In the genomic region with DNA sequence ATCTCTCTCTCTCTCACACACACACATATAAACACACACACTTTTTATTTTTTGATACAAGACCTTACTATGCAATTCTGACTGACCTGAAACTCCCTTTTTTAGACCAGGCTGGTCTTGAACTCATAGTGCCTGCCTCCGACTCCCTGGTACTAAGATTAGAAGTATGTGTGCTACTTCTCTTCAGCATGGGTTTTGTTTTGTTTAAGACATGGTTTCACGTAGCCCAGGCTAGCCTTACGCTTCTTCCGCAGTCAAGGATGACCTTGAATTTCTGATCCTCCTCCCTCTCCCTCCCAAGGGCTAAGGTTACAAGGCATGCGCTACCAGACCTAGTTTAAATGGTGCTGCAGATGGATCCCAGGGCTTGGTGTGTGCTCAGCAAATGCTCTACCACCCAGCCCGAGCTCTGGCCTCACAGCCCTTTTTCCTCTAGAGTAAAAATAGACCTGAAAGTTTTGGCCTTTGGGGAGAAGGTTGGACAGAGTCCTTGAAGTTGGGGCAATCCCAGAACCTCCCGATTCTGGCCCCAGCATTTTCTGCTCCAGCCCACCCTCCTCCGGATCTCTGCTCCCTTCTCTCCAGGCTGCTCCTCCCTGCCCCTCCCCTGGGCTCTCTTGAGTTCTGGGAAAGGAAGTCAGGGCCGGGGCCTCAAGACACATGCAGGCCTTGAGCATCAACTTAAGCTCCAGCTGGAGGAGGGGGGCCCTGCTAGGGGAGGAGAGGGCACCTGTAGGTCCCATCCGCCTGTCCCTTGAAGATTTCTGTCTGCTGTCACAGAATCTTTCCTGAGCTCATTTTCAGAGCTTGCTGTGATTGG, we compare ENCODE assay signal across 9 mouse cellular contexts. TPM values are rescaled to one million over a fixed set of nuclear protein-coding genes. Genes with fewer than 3 reads are reported as not detected.
DNase-seq lines count a peak whose midpoint lies in the region; ATAC-seq and TF ChIP-seq lines count a peak whose summit lies in the region.
"Had no signal": no experiment of that assay in that cellular context is flagged by ENCODE, and none has a peak within 500 bp of the region (broad histone marks: within the 10 kb centered on the region; RNA-seq: fewer than 3 reads in every experiment).

No protein-coding gene starts in this region.

- no peaks in the 10 kb centered on the region for H3K27me3 ChIP-seq in lung, embryonic 16.5 days (ENCODE audit: control insufficient read depth, insufficient read depth, low read depth, low read length)
- H3K27me3 ChIP-seq in limb, embryonic 14.5 days (ENCODE audit: control insufficient read depth, insufficient read depth, low read length), result no peaks in the 10 kb centered on the region
- no peaks in the 10 kb centered on the region for H3K27me3 ChIP-seq in forebrain, embryonic 14.5 days (replicated peaks; ENCODE audit: control insufficient read depth, insufficient read depth, low read length)

- ATAC-seq in lung, embryonic 16.5 days (ENCODE audit: low read depth), result no peak
- no peak for ATAC-seq in limb, embryonic 14.5 days (ENCODE audit: low FRiP score, low read depth)
- ATAC-seq in megakaryocyte-erythroid progenitor cell, adult 5-6 weeks (replicated peaks; ENCODE audit: low FRiP score, low TSS enrichment, poor library complexity, severe bottlenecking), result no peak
- no peak for ATAC-seq in forebrain, embryonic 14.5 days
- ATAC-seq: activated CD4-positive, CD25-positive, alpha-beta regulatory T cell, adult 4 months had no signal

- intact Hi-C loops in left cerebral cortex, adult 2 months (cut with DNase I), result loop anchor here (5.0 kb wide), 2 partner anchors 159 to 174 kb away; partner anchors contain the start of genes Frs3 and Tomm6

- TF ChIP-seq CTCF in lung, adult 2 months (IDR thresholded peaks at IDR 0.05; ENCODE audit: insufficient read depth, low read length), result no peak
- no peak for TF ChIP-seq CTCF in left cerebral cortex, adult 2 months (IDR thresholded peaks at IDR 0.05)

- peaks cover 33% of the 10 kb centered on the region for H3K4me1 ChIP-seq in lung, embryonic 16.5 days (replicated peaks; ENCODE audit: control insufficient read depth, insufficient read depth, low read length)
- peaks cover 26% of the 10 kb centered on the region for H3K4me1 ChIP-seq in lung, adult 2 months (ENCODE audit: control insufficient read depth, insufficient read depth, low read length)
- H3K4me1 ChIP-seq in limb, embryonic 14.5 days (ENCODE audit: control insufficient read depth, insufficient read depth, low read length), result peaks cover 24% of the 10 kb centered on the region
- H3K4me1 ChIP-seq in forebrain, embryonic 14.5 days (ENCODE audit: control insufficient read depth, insufficient read depth, low read length), result no peaks in the 10 kb centered on the region

- no peak overlapping the region for H3K4me3 ChIP-seq in lung, embryonic 16.5 days (ENCODE audit: low read length)
- no peak overlapping the region for H3K4me3 ChIP-seq in lung, adult 2 months (replicated peaks; ENCODE audit: extremely low read depth, low read depth, low read length)
- H3K4me3 ChIP-seq in limb, embryonic 14.5 days (replicated peaks; ENCODE audit: low read length), result no peak overlapping the region
- no peak overlapping the region for H3K4me3 ChIP-seq in left cerebral cortex, adult 2 months
- no peak overlapping the region for H3K4me3 ChIP-seq in forebrain, embryonic 14.5 days (ENCODE audit: low read depth, low read length)

- WGBS in lung, embryonic 16.5 days, result 47% methylated on average over 10 of the region's 10 CpGs
- 53% methylated on average over 10 of the region's 10 CpGs for WGBS in lung, adult 2 months
- WGBS in limb, embryonic 14.5 days, result 60% methylated on average over 10 of the region's 10 CpGs
- WGBS in forebrain, embryonic 14.5 days, result 78% methylated on average over 10 of the region's 10 CpGs

- no peaks in the 10 kb centered on the region for H3K36me3 ChIP-seq in lung, embryonic 16.5 days (ENCODE audit: control insufficient read depth, insufficient read depth, low read length)
- H3K36me3 ChIP-seq in limb, embryonic 14.5 days (ENCODE audit: control insufficient read depth, insufficient read depth, low read length), result no peaks in the 10 kb centered on the region
- no peaks in the 10 kb centered on the region for H3K36me3 ChIP-seq in forebrain, embryonic 14.5 days (ENCODE audit: control insufficient read depth, insufficient read depth, low read length)

- peak overlapping the region; percentile 30 for H3K27ac ChIP-seq in lung, embryonic 16.5 days (ENCODE audit: low read length)
- peak overlapping the region; percentile 28; the same call in 1 of the 2 replicates for H3K27ac ChIP-seq in limb, embryonic 14.5 days (replicated peaks; ENCODE audit: low read depth, low read length)
- H3K27ac ChIP-seq in left cerebral cortex, adult 2 months, result no peak overlapping the region
- H3K27ac ChIP-seq in forebrain, embryonic 14.5 days (ENCODE audit: low read depth, low read length), result no peak overlapping the region

- H3K4me2 ChIP-seq in lung, embryonic 16.5 days (ENCODE audit: low read depth, low read length), result no peak overlapping the region
- H3K4me2 ChIP-seq in limb, embryonic 14.5 days (replicated peaks; ENCODE audit: low read depth, low read length, severe bottlenecking), result no peak overlapping the region
- no peak overlapping the region for H3K4me2 ChIP-seq in forebrain, embryonic 14.5 days (ENCODE audit: low read length)

- no peak for TF ChIP-seq POLR2A in lung, adult 2 months (IDR thresholded peaks at IDR 0.05; ENCODE audit: borderline replicate concordance, extremely low read depth, low read depth, low read length)
- no peak for TF ChIP-seq POLR2A in limb, embryonic 14.5 days (IDR thresholded peaks at IDR 0.05; ENCODE audit: borderline replicate concordance, extremely low read depth, insufficient read depth, insufficient read length)

- H3K9me3 ChIP-seq in lung, embryonic 16.5 days (ENCODE audit: control insufficient read depth, low read length), result no peaks in the 10 kb centered on the region
- no peaks in the 10 kb centered on the region for H3K9me3 ChIP-seq in limb, embryonic 14.5 days (ENCODE audit: control insufficient read depth, low read length)
- no peaks in the 10 kb centered on the region for H3K9me3 ChIP-seq in forebrain, embryonic 14.5 days (replicated peaks; ENCODE audit: control insufficient read depth, low read length)

- no peak for DNase-seq in lung, adult 2 months
- DNase-seq in heart, adult 11 months, result peak; percentile 98
- no peak for DNase-seq in limb, embryonic 14.5 days (ENCODE audit: low spot score)
- DNase-seq in thymus, postnatal 0 days (ENCODE audit: low spot score), result peak; percentile 79
- DNase-seq in left cerebral cortex, adult 2 months (ENCODE audit: extremely low spot score in 1 of 2, low spot score in 2 of 2), result no peak
- no peak for DNase-seq in forebrain, embryonic 14.5 days (ENCODE audit: low spot score)

- peak overlapping the region; percentile 33; the same call in 1 of the 2 replicates for H3K9ac ChIP-seq in lung, embryonic 16.5 days (ENCODE audit: low read length)
- H3K9ac ChIP-seq in limb, embryonic 14.5 days (ENCODE audit: low read depth, low read length, severe bottlenecking), result no peak overlapping the region
- H3K9ac ChIP-seq in forebrain, embryonic 14.5 days (ENCODE audit: low read length), result no peak overlapping the region

RNA-seq across cellular contexts. Expression of gene Ccnd3, which starts 8.3 kb away (rescaled TPM):
- 258 and 277 TPM in 2 replicates for polyA plus RNA-seq in lung, embryonic 16.5 days (2015; fragmentation: Nextera tagmentation; extraction: Ambion mirVana)
- 202 and 229 TPM in 2 replicates for polyA plus RNA-seq in lung, adult 2 months (2012; rRNA removed)
- polyA plus RNA-seq in limb, embryonic 14.5 days (2012; rRNA removed), result 349 and 415 TPM in 2 replicates
- polyA plus RNA-seq in limb, embryonic 14.5 days (2014; fragmentation: Nextera tagmentation; extraction: Ambion mirVana), result 513 and 520 TPM in 2 replicates
- polyA plus RNA-seq in thymus, postnatal 0 days (2015; fragmentation: Nextera tagmentation; extraction: Ambion mirVana), result 1,113 and 1,146 TPM in 2 replicates
- 157 and 169 TPM in 2 replicates for total RNA-seq in megakaryocyte-erythroid progenitor cell, adult 5-6 weeks (2014; fragmentation: Nextera tagmentation)
- 31.3 and 51.3 TPM in 2 replicates for total RNA-seq in megakaryocyte-erythroid progenitor cell, adult 5-6 weeks (2017)
- total RNA-seq in left cerebral cortex, adult 2 months (2021), result 10 to 100 TPM; 38.2 to 38.4 TPM
- polyA plus RNA-seq in forebrain, embryonic 14.5 days (2014; fragmentation: Nextera tagmentation; extraction: Ambion mirVana), result 60.6 and 67.2 TPM in 2 replicates

RNA-seq across cellular contexts. Expression of gene Taf8, which starts 11.1 kb away (rescaled TPM):
- 30.5 and 30.9 TPM in 2 replicates for polyA plus RNA-seq in lung, embryonic 16.5 days (2015; fragmentation: Nextera tagmentation; extraction: Ambion mirVana)
- polyA plus RNA-seq in lung, adult 2 months (2012; rRNA removed), result 25.7 and 32.2 TPM in 2 replicates
- 46.4 and 52.2 TPM in 2 replicates for polyA plus RNA-seq in limb, embryonic 14.5 days (2012; rRNA removed)
- 26.3 and 29.2 TPM in 2 replicates for polyA plus RNA-seq in limb, embryonic 14.5 days (2014; fragmentation: Nextera tagmentation; extraction: Ambion mirVana)
- 28.0 and 30.8 TPM in 2 replicates for polyA plus RNA-seq in thymus, postnatal 0 days (2015; fragmentation: Nextera tagmentation; extraction: Ambion mirVana)
- 30.6 and 34.8 TPM in 2 replicates for total RNA-seq in megakaryocyte-erythroid progenitor cell, adult 5-6 weeks (2014; fragmentation: Nextera tagmentation)
- 30.5 and 45.8 TPM in 2 replicates for total RNA-seq in megakaryocyte-erythroid progenitor cell, adult 5-6 weeks (2017)
- total RNA-seq in left cerebral cortex, adult 2 months (2021), result 10 to 100 TPM; 17.3 to 22.0 TPM
- 24.0 and 25.9 TPM in 2 replicates for polyA plus RNA-seq in forebrain, embryonic 14.5 days (2014; fragmentation: Nextera tagmentation; extraction: Ambion mirVana)

Comparison
In these comparisons a context has a peak if more than half of its experiments do, and no peak if none do; other contexts are left out.
1. H3K27ac ChIP-seq: peak in lung, embryonic 16.5 days (single experiment) and limb, embryonic 14.5 days (single experiment); none in left cerebral cortex, adult 2 months (single experiment) and forebrain, embryonic 14.5 days (single experiment).
2. DNase-seq: peak in heart, adult 11 months (single experiment) and thymus, postnatal 0 days (single experiment); none in lung, adult 2 months (single experiment), limb, embryonic 14.5 days (single experiment), left cerebral cortex, adult 2 months (0 of 2) and forebrain, embryonic 14.5 days (single experiment).